Mouse (Mus musculus): ENCODE results near the gene Kcns1. TPM values are rescaled to one million over a fixed set of nuclear protein-coding genes. Genes with fewer than 3 reads are reported as not detected.

Gene Kcns1
- polyA plus RNA-seq, 1 experiment from 2014 or later: not detected

DNA sequence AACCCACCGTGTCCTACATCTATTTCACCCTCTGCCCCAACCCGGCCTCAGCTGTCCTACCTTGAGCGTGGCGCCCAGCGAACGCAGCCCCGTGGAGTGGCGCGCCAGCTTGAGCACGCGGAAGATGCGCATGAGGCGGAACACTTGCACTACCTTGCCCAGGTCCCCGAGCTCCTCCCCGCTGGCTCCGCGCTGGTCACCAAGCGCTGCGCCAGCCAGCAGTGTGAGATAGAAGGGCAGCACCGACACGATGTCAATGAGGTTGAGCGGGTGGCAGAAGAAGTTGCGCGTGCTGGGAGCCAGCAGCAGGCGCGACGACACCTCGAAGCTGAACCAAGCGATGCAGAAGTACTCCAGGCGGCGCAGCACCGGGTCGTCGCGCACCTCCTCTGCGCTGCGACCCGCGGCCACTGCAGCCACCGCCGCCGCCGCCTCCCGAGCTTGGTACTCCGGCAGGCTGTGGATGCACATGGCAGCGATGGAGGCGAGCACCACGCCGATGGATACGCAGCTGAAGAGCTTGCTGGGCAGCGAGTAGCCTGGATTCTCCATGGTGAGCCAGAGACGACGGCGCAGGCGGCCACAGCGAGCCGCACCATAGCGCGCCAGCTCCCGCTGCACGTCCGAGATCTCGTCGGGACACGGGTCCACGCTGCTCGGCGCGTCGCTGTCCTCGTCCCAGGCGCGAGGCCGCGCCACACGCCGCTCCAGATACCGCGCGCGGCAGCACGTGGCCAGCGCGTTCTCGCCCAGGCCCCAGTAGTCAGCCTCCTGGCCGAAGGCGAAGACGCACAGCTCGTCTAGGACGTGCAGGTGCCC, 3.0 kb downstream of the Kcns1 start:
- peaks cover 79% of the 10 kb centered on the region for H3K27me3 ChIP-seq
- WGBS: 10% methylated on average over 90 of the region's 90 CpGs
- no peak overlapping the region for H3K27ac ChIP-seq
- H3K4me1 ChIP-seq: peaks cover 28% of the 10 kb centered on the region
- no peaks in the 10 kb centered on the region for H3K36me3 ChIP-seq (ENCODE audit: poor library complexity, severe bottlenecking)
- H3K4me2 ChIP-seq: peak overlapping the region; percentile 55
- H3K4me3 ChIP-seq: peak overlapping the region; percentile 35
- H3K9me3 ChIP-seq (replicated peaks): no peaks in the 10 kb centered on the region
- no peak overlapping the region for H3K9ac ChIP-seq
- ATAC-seq: peak; percentile 67

DNA sequence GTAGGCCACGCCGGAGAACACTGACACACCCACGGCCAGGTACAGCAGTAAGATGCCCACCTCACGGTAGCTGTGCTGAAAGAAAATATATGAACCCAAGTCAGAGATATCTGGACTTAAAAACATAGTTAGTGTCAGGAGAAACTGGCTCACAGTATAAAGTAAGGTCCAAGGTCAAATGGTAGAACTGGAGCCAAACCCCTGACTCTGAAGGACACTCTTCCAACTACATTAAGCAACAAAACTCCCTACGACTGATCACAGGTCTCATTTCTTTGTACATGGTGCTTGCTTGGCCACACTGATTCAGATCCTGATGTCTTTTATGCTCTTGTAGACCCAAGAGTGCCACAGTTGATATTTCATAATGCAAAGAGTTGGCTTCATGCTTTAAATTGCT, 6.0 kb downstream of the Kcns1 start:
- H3K4me2 ChIP-seq: no peak overlapping the region
- no peak for ATAC-seq
- H3K4me3 ChIP-seq: no peak overlapping the region
- H3K9ac ChIP-seq: no peak overlapping the region
- peaks cover 12% of the 10 kb centered on the region for H3K4me1 ChIP-seq
- WGBS: 93% methylated on average over 5 of the region's 5 CpGs
- peaks cover 51% of the 10 kb centered on the region for H3K27me3 ChIP-seq
- no peaks in the 10 kb centered on the region for H3K36me3 ChIP-seq (ENCODE audit: poor library complexity, severe bottlenecking)
- H3K9me3 ChIP-seq (replicated peaks): no peaks in the 10 kb centered on the region
- H3K27ac ChIP-seq: no peak overlapping the region

DNA sequence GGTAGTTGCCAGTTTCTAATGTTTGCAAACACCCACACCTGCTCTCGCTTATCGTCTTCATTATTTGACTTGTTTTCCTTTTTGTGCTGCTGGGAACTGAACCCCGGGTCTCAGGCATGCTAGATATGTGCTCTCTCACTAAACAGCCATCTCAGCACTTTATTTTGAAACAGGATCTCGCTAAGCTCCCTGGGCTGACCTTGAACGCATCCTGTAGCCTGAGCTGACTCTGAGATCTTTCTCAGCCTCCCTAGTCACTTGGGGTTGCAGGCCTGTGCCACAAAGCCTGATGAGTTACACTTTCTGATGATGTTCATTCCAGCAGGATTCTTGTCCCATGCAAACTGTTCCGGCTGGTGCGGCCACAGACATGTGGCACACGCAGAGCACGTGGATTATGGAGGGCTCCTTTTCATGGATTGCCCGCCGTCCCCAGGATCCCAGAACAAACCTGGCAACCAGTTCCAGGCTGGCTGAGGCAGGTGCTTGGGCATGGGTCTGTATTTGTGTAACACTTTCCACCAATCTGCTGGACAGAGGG, 9.3 kb downstream of the Kcns1 start:
- no peak for ATAC-seq
- no peak overlapping the region for H3K4me2 ChIP-seq
- 90% methylated on average over 11 of the region's 11 CpGs for WGBS
- H3K27ac ChIP-seq: no peak overlapping the region
- no peaks in the 10 kb centered on the region for H3K9me3 ChIP-seq (replicated peaks)
- no peak overlapping the region for H3K9ac ChIP-seq
- no peak overlapping the region for H3K4me3 ChIP-seq
- peaks cover 5% of the 10 kb centered on the region; the same call in 1 of the 2 replicates for H3K36me3 ChIP-seq (ENCODE audit: poor library complexity, severe bottlenecking)
- H3K4me1 ChIP-seq: no peaks in the 10 kb centered on the region
- peaks cover 18% of the 10 kb centered on the region for H3K27me3 ChIP-seq

DNA sequence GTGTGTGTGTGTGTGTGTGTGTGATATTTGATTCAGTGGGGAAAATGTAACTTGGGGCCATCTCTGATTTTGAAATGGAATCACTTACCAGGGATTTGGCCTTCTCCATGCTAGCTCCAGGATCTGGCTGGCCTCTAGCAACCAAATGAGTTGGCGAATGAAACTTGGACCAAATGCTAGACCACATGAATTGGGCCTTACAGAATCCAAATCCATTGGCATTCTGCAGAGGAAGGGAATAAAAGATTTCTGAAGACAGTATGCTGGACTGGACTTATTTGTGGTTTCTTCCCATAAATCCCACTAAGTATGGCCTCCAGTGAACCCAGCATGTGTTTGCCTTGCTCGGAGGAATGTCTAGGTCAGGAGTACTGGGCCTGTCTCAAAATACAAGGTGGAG, 12.1 kb downstream of the Kcns1 start:
- no peak for ATAC-seq

DNA sequence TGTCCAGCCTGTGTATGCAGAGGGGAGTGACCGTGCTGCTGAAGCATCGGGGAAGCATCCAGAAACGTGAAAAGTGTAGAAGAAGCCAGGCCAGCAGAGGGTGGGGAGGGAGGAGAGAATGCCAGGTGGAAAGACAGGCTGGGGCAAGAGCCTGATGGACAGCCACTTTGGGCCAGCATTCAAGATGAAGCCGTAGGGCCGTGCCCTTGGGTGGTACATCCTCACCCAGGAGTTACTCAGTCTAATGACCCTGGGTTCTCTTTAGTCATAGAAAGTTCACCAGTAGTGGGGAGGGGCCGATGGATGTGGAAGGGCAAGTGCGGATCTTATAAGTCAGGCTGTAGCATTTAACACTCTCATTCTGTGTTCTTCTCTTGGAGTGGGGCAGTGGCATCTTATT, 14.8 kb downstream of the Kcns1 start:
- H3K36me3 ChIP-seq (ENCODE audit: poor library complexity, severe bottlenecking): peaks cover 47% of the 10 kb centered on the region
- no peaks in the 10 kb centered on the region for H3K9me3 ChIP-seq (replicated peaks)
- H3K4me1 ChIP-seq: no peaks in the 10 kb centered on the region
- H3K27me3 ChIP-seq: no peaks in the 10 kb centered on the region
- no peak for ATAC-seq
- H3K4me2 ChIP-seq: no peak overlapping the region
- 85% methylated on average over 7 of the region's 7 CpGs for WGBS
- no peak overlapping the region for H3K4me3 ChIP-seq
- H3K9ac ChIP-seq: no peak overlapping the region
- no peak overlapping the region for H3K27ac ChIP-seq

More for the DNA sequence above, 12.1 kb downstream of the Kcns1 start:
- Histone ChIP-seq H3K4me2 (no peak overlapping the region), H3K27me3 (no peaks in the 10 kb centered on the region), H3K9me3 (replicated peaks) (no peaks in the 10 kb centered on the region), H3K27ac (no peak overlapping the region), H3K36me3 (ENCODE audit: poor library complexity, severe bottlenecking) (peaks cover 20% of the 10 kb centered on the region), H3K4me3 (no peak overlapping the region), H3K4me1 (no peaks in the 10 kb centered on the region), H3K9ac (no peak overlapping the region)
- 100% methylated on average over 2 of the region's 2 CpGs for WGBS

DNA sequence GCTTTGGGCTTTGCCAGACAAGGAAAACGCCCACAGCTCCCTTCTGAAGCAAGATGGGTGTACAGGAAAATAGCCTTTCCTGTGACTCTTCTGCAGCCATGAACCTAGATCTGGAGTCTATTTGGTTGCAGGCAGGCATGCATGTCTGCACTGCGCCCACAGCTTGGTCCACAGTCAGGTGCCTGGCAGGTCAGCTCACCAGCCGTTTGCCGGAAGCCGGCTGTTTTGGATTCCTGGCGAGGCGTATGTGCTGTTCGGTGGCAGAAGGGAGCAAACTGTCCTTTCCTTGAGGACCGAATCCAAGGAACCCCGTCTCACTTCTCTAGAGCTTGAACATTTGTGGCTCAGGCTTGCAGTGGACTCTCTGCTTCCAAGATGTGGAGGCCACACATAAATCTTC, 16.9 kb downstream of the Kcns1 start:
- ATAC-seq: no peak
- no peak overlapping the region for H3K4me3 ChIP-seq
- 94% methylated on average over 10 of the region's 10 CpGs for WGBS
- no peaks in the 10 kb centered on the region for H3K9me3 ChIP-seq (replicated peaks)
- H3K27me3 ChIP-seq: no peaks in the 10 kb centered on the region
- no peak overlapping the region for H3K9ac ChIP-seq
- H3K4me1 ChIP-seq: no peaks in the 10 kb centered on the region; the same call in 1 of the 2 replicates
- no peak overlapping the region for H3K4me2 ChIP-seq
- peaks cover 47% of the 10 kb centered on the region for H3K36me3 ChIP-seq (ENCODE audit: poor library complexity, severe bottlenecking)
- no peak overlapping the region for H3K27ac ChIP-seq

DNA sequence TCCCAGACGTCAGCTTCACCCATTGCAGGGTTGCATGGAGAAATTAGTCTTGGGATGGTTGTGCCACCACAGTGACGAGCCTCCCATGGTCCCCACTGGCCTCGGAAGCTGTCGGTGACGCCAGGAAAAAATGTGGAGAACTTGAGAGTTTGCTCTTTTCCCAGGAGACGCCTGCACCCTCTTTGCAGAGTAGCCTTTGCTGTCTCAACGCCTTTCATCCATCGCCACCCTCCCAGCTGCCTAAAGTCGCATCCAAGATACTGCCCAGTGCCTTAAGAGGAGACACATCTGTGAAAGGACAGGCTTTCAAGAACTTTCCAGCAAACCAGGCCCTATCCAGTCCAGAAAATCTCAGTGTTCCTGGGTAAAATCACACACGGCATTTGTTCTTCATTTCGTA, 18.6 kb downstream of the Kcns1 start:
- no peaks in the 10 kb centered on the region for H3K9me3 ChIP-seq (replicated peaks)
- H3K9ac ChIP-seq: no peak overlapping the region
- no peak overlapping the region for H3K27ac ChIP-seq
- no peak overlapping the region for H3K4me2 ChIP-seq
- H3K4me1 ChIP-seq: no peaks in the 10 kb centered on the region; the same call in 1 of the 2 replicates
- peaks cover 47% of the 10 kb centered on the region for H3K36me3 ChIP-seq (ENCODE audit: poor library complexity, severe bottlenecking)
- ATAC-seq: no peak
- H3K4me3 ChIP-seq: no peak overlapping the region
- 94% methylated on average over 11 of the region's 11 CpGs for WGBS
- H3K27me3 ChIP-seq: no peaks in the 10 kb centered on the region

DNA sequence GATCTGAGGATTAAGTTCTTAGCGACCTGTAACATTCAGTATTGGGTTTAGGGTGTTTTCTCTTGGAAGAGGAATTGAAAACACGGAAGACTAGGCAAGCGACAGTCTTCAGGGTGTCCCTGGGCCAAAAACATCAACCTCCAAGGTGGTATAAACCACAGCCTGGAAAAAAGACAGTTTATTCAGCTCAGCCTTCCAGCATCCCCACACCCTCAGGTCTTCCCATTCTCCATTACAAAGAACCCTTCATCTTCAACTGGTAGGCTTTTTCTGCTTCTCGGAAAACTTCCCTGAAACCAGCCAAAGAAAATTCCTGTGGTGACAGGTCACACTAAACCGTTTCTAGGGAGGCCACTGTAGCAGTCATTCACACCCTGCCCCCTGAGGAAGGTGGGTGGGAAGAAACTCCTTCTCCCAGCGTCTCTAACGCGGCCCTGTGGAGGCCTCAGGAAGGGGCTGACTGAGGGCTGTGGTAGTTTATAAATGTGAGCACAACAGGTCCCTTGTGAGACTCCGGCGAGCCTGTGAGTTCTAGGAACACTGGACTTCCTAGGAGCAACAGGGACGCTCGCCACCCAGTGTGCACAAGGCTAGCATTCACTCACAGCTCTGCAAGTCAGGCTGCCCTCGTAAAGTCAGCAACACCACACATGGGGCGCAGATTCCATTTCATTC, 20.7 kb downstream of the Kcns1 start:
- Histone ChIP-seq H3K36me3 (ENCODE audit: poor library complexity, severe bottlenecking) (peaks cover 47% of the 10 kb centered on the region), H3K27me3 (no peaks in the 10 kb centered on the region), H3K9ac (no peak overlapping the region), H3K27ac (no peak overlapping the region), H3K9me3 (replicated peaks) (no peaks in the 10 kb centered on the region), H3K4me1 (no peaks in the 10 kb centered on the region; the same call in 1 of the 2 replicates), H3K4me2 (no peak overlapping the region), H3K4me3 (no peak overlapping the region)
- ATAC-seq: no peak
- WGBS: 60% methylated on average over 14 of the region's 14 CpGs

DNA sequence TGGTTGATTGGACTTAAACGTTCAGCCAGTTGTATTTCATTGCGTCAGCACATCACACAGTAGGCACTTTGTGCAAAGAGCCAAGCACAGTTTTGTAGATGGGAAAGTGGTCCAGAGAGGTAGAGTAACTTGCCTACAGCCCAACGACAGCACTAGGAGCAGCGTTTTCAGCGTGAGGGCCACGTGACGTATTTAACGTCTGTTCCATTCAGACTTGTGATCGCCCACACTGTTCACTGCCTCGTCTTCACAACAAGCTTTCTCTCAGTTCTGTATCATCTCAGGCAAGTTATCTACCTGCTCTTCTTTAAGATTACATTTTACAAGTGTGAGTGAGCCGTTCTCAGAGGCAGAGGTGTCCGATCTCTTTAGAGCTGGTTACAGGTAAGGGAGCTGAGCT, 24.4 kb downstream of the Kcns1 start:
- no peaks in the 10 kb centered on the region; the same call in 1 of the 2 replicates for H3K4me1 ChIP-seq
- no peak overlapping the region for H3K4me2 ChIP-seq
- no peak overlapping the region for H3K27ac ChIP-seq
- 96% methylated on average over 12 of the region's 12 CpGs for WGBS
- H3K4me3 ChIP-seq: no peak overlapping the region
- no peaks in the 10 kb centered on the region for H3K9me3 ChIP-seq (replicated peaks)
- no peaks in the 10 kb centered on the region for H3K27me3 ChIP-seq
- ATAC-seq: no peak
- peaks cover 13% of the 10 kb centered on the region for H3K36me3 ChIP-seq (ENCODE audit: poor library complexity, severe bottlenecking)
- H3K9ac ChIP-seq: no peak overlapping the region

DNA sequence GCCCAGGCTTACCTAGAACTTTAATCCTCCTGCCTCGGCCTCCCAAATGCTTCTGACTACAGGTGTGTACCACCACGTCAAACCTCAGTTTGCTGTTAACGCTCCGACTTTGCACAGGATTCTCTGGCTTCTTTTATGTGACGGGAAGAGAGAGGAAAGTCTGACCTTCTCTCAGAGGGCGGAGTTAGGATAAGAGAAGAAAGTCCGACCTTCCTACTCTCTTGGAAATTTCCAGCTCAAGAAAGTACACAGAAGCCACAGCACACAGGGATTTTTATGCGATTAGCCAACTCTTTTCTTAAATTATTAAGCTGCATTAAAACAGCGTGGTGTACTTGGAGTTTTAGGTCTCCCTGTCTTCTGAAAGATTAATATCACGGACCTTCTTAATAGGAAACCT, 26.4 kb downstream of the Kcns1 start:
- Histone ChIP-seq H3K4me2 (no peak overlapping the region), H3K4me3 (no peak overlapping the region), H3K9ac (no peak overlapping the region), H3K27ac (no peak overlapping the region), H3K4me1 (no peaks in the 10 kb centered on the region), H3K36me3 (ENCODE audit: poor library complexity, severe bottlenecking) (peaks cover 9% of the 10 kb centered on the region; the same call in 1 of the 2 replicates), H3K9me3 (replicated peaks) (no peaks in the 10 kb centered on the region), H3K27me3 (no peaks in the 10 kb centered on the region)
- ATAC-seq: no peak
- WGBS: 89% methylated on average over 10 of the region's 10 CpGs

DNA sequence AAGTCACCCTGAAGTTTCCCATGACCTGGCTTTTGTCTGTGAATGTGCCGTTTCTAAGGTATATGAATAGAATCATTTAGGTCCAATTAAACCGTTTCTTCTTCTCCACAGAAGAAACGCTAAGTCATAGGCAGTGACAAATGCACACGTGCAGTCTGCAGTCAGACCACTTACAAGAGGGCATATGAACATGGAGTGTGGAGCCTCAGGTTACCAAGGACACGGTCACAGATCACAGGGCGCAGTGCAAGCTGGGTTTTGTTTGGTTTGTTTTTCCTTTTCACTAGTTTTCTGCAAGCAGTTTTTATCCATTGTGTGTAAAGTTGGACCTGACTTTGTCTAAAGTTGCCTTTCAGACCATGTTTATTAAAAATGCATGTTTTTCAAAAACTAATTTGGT, 26.9 kb downstream of the Kcns1 start:
- peaks cover 9% of the 10 kb centered on the region; the same call in 1 of the 2 replicates for H3K36me3 ChIP-seq (ENCODE audit: poor library complexity, severe bottlenecking)
- no peaks in the 10 kb centered on the region for H3K27me3 ChIP-seq
- no peaks in the 10 kb centered on the region for H3K9me3 ChIP-seq (replicated peaks)
- ATAC-seq: no peak
- no peak overlapping the region for H3K4me3 ChIP-seq
- no peak overlapping the region for H3K4me2 ChIP-seq
- no peak overlapping the region for H3K9ac ChIP-seq
- WGBS: 63% methylated on average over 6 of the region's 6 CpGs
- H3K4me1 ChIP-seq: no peaks in the 10 kb centered on the region
- no peak overlapping the region for H3K27ac ChIP-seq

DNA sequence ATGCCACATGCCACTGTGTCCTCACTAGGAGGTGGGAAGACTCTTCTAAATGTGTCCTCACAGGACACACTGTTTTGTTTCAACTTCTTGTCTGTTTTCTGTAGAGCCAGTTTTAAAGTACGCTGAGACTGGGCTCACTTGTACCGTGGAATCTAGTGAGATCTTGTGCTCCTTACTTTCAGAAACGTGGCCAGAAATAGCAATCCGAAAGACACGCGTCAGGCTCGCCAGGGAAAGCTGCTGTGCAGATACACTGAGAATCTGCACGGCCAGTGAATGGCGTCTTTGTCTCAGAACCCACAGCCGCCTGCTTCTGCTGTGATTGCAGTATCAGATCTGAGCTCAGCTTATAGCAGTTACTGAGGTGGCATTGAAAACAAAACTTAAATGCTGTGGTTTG, 28.9 kb downstream of the Kcns1 start:
- ATAC-seq: no peak
- H3K4me3 ChIP-seq: no peak overlapping the region
- peaks cover 7% of the 10 kb centered on the region; the same call in 1 of the 2 replicates for H3K36me3 ChIP-seq (ENCODE audit: poor library complexity, severe bottlenecking)
- no peaks in the 10 kb centered on the region for H3K27me3 ChIP-seq
- H3K27ac ChIP-seq: peak overlapping the region; percentile 27; the same call in 1 of the 2 replicates
- H3K9me3 ChIP-seq (replicated peaks): no peaks in the 10 kb centered on the region
- no peak overlapping the region for H3K4me2 ChIP-seq
- H3K9ac ChIP-seq: no peak overlapping the region
- peaks cover 6% of the 10 kb centered on the region; the same call in 1 of the 2 replicates for H3K4me1 ChIP-seq
- WGBS: 66% methylated on average over 10 of the region's 10 CpGs

Measured in forebrain, embryonic 13.5 days (tissue).